Mouse (Mus musculus) activated CD4-positive, CD25-positive, alpha-beta regulatory T cell, adult 4 months (primary cell): ENCODE data around the gene Asb7. TPM values are rescaled to one million over a fixed set of nuclear protein-coding genes. Genes with fewer than 3 reads are reported as not detected.
A peak's percentile ranks its signal among the peaks of the same experiment; 100 is the strongest.

Experiments used
- ATAC-seq: one replicate; pipeline ENCODE4 v1.8.0; 2017
- polyA plus RNA-seq, 2 experiments: library from polyadenylated mRNA; unstranded; fragments of 100-300 nt; shearing (Covaris generic); gene quantifications; one replicate each; pipeline ENCODE4 v1.2.1; 2017

Gene Asb7
- 1 to 10 TPM; 8.1 to 8.5 TPM for polyA plus RNA-seq

GRCm38 (mm10) chr7:66689294-66689619 lies at the start of gene Asb7:
Gene Asb7 (minus strand): TSS chr7:66689596.
- no peak for ATAC-seq

GRCm38 (mm10) chr7:66737418-66737817 lies 48.0 kb upstream of the Asb7 start:
- no peak for ATAC-seq

GRCm38 (mm10) chr7:66734993-66735392 lies 45.6 kb upstream of the Asb7 start:
- no peak for ATAC-seq

GRCm38 (mm10) chr7:66734466-66734865 lies 45.1 kb upstream of the Asb7 start:
- no peak for ATAC-seq

- no peak for ATAC-seq
These were observed 44.5 kb upstream of the Asb7 start for GRCm38 (mm10) chr7:66733882-66734281.

GRCm38 (mm10) chr7:66733431-66733830 lies 44.0 kb upstream of the Asb7 start:
- no peak for ATAC-seq

GRCm38 (mm10) chr7:66729232-66729631 lies 39.8 kb upstream of the Asb7 start:
- ATAC-seq: no peak

GRCm38 (mm10) chr7:66728072-66728471 lies 38.7 kb upstream of the Asb7 start:
- no peak for ATAC-seq

GRCm38 (mm10) chr7:66724954-66725353 lies 35.6 kb upstream of the Asb7 start:
- ATAC-seq: peak; percentile 82

GRCm38 (mm10) chr7:66724514-66724913 lies 35.1 kb upstream of the Asb7 start:
- ATAC-seq: no peak

- ATAC-seq: no peak
These were observed 21.8 kb upstream of the Asb7 start for GRCm38 (mm10) chr7:66711166-66711565.

- ATAC-seq: no peak
These were observed 15.2 kb upstream of the Asb7 start for GRCm38 (mm10) chr7:66704631-66705030.

GRCm38 (mm10) chr7:66702721-66703120 lies 13.3 kb upstream of the Asb7 start:
- ATAC-seq: no peak

GRCm38 (mm10) chr7:66694467-66694866 lies 5.1 kb upstream of the Asb7 start:
- no peak for ATAC-seq

GRCm38 (mm10) chr7:66689620-66690360 lies 394 bp upstream of the Asb7 start, which contains the start of gene Lins1:
Gene Lins1 (plus strand): TSS chr7:66689889.
- ATAC-seq: peak; percentile 98

GRCm38 (mm10) chr7:66688721-66689120 lies 675 bp downstream of the Asb7 start:
- ATAC-seq: no peak

GRCm38 (mm10) chr7:66682119-66682863 lies 7.1 kb downstream of the Asb7 start:
- no peak for ATAC-seq

- no peak for ATAC-seq
These were observed 13.6 kb downstream of the Asb7 start for GRCm38 (mm10) chr7:66675800-66676199.

- no peak for ATAC-seq
These were observed 22.3 kb downstream of the Asb7 start for GRCm38 (mm10) chr7:66667064-66667463.

- no peak for ATAC-seq
These were observed 25.8 kb downstream of the Asb7 start for GRCm38 (mm10) chr7:66663548-66663947.

- peak; percentile 87 for ATAC-seq
These were observed 27.8 kb downstream of the Asb7 start for GRCm38 (mm10) chr7:66661572-66661971.

- no peak for ATAC-seq
These were observed 28.4 kb downstream of the Asb7 start for GRCm38 (mm10) chr7:66660972-66661371.

GRCm38 (mm10) chr7:66660291-66660690 lies 29.1 kb downstream of the Asb7 start:
- ATAC-seq: no peak

GRCm38 (mm10) chr7:66655471-66655870 lies 33.9 kb downstream of the Asb7 start:
- no peak for ATAC-seq
